8 mouse cellular contexts compared by ENCODE assay signal in the genomic region with DNA sequence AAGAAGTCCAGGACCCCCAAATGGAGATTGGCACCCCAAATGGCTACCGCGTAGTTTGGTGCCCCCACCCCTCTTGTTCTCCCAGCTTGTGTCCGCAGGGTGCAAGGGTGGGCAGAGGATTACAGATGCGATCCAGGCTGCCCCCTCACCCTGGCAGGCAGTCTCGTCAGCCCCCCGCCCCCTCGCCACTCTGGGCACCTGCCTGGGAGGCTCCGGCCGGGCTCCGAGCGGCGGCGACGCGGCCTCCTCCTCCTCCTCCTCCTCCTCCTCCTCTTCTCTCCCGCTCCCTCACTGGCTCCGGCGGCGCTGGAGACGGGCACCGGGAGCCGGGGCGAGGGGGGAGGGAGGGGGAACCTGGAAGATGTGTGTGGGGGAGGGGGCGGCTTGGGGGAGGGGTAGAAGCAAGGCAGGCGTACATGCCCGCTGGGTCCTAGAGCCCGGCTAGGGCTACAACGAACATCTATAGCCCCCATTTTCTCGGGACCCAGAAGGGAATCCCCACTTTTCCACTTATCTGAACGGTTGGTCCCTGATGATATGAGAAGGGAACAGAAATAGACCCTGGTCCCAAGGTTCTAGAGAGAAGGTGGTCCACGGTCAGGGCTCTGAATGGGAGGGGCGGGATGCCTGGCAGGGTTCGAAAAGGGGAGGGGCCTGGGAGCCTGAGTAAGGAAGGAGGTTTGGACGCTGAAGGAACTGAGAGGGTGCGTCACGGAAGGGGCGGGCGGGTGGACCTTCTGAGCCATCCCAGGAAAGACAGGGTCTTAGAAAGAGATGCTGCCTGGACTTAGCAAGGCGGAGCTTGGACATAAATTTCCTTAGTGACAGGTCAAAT. TPM values are rescaled to one million over a fixed set of nuclear protein-coding genes. Genes with fewer than 3 reads are reported as not detected.
DNase-seq lines count a peak whose midpoint lies in the region; ATAC-seq and TF ChIP-seq lines count a peak whose summit lies in the region.

No protein-coding gene starts in this region.

- peaks cover 4 to 25% of the 10 kb centered on the region in 2 experiments; a peak in 3 of 4 replicates for H3K4me1 ChIP-seq in ES-E14 (ENCODE audit: control insufficient read depth in 2 of 2, insufficient read depth in 2 of 2, low read length in 2 of 2, poor library complexity in 1 of 2)
- H3K4me1 ChIP-seq in forebrain, embryonic 12.5 days: peaks cover 48% of the 10 kb centered on the region
- peaks cover 42% of the 10 kb centered on the region for H3K4me1 ChIP-seq in heart, embryonic 15.5 days (replicated peaks)
- H3K4me1 ChIP-seq in kidney, postnatal 0 days (replicated peaks; ENCODE audit: insufficient read depth, low read length): peaks cover 13% of the 10 kb centered on the region
- peaks cover 39% of the 10 kb centered on the region for H3K4me1 ChIP-seq in liver, embryonic 12.5 days

- peak; percentile 15 for TF ChIP-seq POLR2A in myocyte (IDR thresholded peaks at IDR 0.05; ENCODE audit: insufficient read length, low read depth)

- peak overlapping the region; percentile 71 to 99 for H3K4me3 ChIP-seq in ES-E14 (ENCODE audit: insufficient read depth in 1 of 2, low read depth in 1 of 2, low read length in 2 of 2, poor library complexity in 1 of 2, severe bottlenecking in 1 of 2)
- peak overlapping the region; percentile 70 for H3K4me3 ChIP-seq in forebrain, embryonic 12.5 days (replicated peaks)
- peak overlapping the region; percentile 62 for H3K4me3 ChIP-seq in heart, embryonic 15.5 days
- peak overlapping the region; percentile 77 for H3K4me3 ChIP-seq in kidney, postnatal 0 days (replicated peaks; ENCODE audit: low read depth, low read length)
- peak overlapping the region; percentile 54 for H3K4me3 ChIP-seq in liver, embryonic 12.5 days
- H3K4me3 ChIP-seq in myocyte: peak overlapping the region; percentile 61

- peak; percentile 84 for ATAC-seq in forebrain, embryonic 12.5 days (ENCODE audit: low FRiP score)
- peak; percentile 86 for ATAC-seq in heart, embryonic 15.5 days (replicated peaks; ENCODE audit: insufficient number of reproducible peaks, insufficient read depth, low FRiP score, low read depth)
- ATAC-seq in kidney, postnatal 0 days (replicated peaks; ENCODE audit: low FRiP score, low read depth): peak; percentile 81
- ATAC-seq in liver, embryonic 12.5 days: peak; percentile 49

- peaks cover 53% of the 10 kb centered on the region for H3K27me3 ChIP-seq in forebrain, embryonic 12.5 days
- peaks cover 52% of the 10 kb centered on the region for H3K27me3 ChIP-seq in heart, embryonic 15.5 days
- H3K27me3 ChIP-seq in kidney, postnatal 0 days (ENCODE audit: insufficient read depth, low read length): peaks cover 11% of the 10 kb centered on the region
- peaks cover 93% of the 10 kb centered on the region for H3K27me3 ChIP-seq in liver, embryonic 12.5 days (replicated peaks)
- no peaks in the 10 kb centered on the region for H3K27me3 ChIP-seq in myocyte (ENCODE audit: control insufficient read depth, insufficient read depth, insufficient read length)

- peak overlapping the region; percentile 62; the same call in 1 of the 2 replicates for H3K27ac ChIP-seq in ES-E14 (ENCODE audit: insufficient read depth, low read depth, low read length, poor library complexity, severe bottlenecking)
- peak overlapping the region; percentile 89 for H3K27ac ChIP-seq in forebrain, embryonic 12.5 days
- H3K27ac ChIP-seq in heart, embryonic 15.5 days: peak overlapping the region; percentile 77
- peak overlapping the region; percentile 54 for H3K27ac ChIP-seq in kidney, postnatal 0 days
- H3K27ac ChIP-seq in liver, embryonic 12.5 days: no peak overlapping the region

- in situ Hi-C loops in ES-E14 (cut with MboI; ENCODE audit: low sequenced_read_pairs in 2 of 2, unreplicated experiment in 2 of 2): no loop called here

- peak overlapping the region; percentile 61 for H3ac ChIP-seq in myocyte (ENCODE audit: control insufficient read depth, insufficient read length)

- H3K79me2 ChIP-seq in myocyte (ENCODE audit: control insufficient read depth, insufficient read depth): no peaks in the 10 kb centered on the region

- peak overlapping the region; percentile 78 for H3K4me2 ChIP-seq in forebrain, embryonic 12.5 days
- peak overlapping the region; percentile 88 for H3K4me2 ChIP-seq in heart, embryonic 15.5 days
- peak overlapping the region; percentile 88 for H3K4me2 ChIP-seq in kidney, postnatal 0 days (ENCODE audit: low read length)
- peak overlapping the region; percentile 69 for H3K4me2 ChIP-seq in liver, embryonic 12.5 days
- peak overlapping the region; percentile 93 for H3K4me2 ChIP-seq in myocyte (ENCODE audit: low read depth)

- WGBS in forebrain, embryonic 12.5 days: 0% methylated on average over 24 of the region's 39 CpGs
- WGBS in heart, embryonic 15.5 days: under 1% methylated on average over 31 of the region's 39 CpGs
- WGBS in kidney, postnatal 0 days: under 1% methylated on average over 35 of the region's 39 CpGs
- 2% methylated on average over 28 of the region's 39 CpGs for WGBS in liver, embryonic 12.5 days (ENCODE audit: insufficient replicate concordance)

- peak overlapping the region; percentile 63 for H3K9ac ChIP-seq in ES-E14 (ENCODE audit: insufficient read depth, low read depth, low read length, poor library complexity, severe bottlenecking)
- peak overlapping the region; percentile 76 for H3K9ac ChIP-seq in forebrain, embryonic 12.5 days
- peak overlapping the region; percentile 60 for H3K9ac ChIP-seq in heart, embryonic 15.5 days
- H3K9ac ChIP-seq in kidney, postnatal 0 days (ENCODE audit: low read depth, low read length): peak overlapping the region; percentile 62
- peak overlapping the region; percentile 42 for H3K9ac ChIP-seq in liver, embryonic 12.5 days

- no peak for TF ChIP-seq CTCF in kidney, postnatal 0 days (IDR thresholded peaks at IDR 0.05; ENCODE audit: low read depth)

- H3K9me3 ChIP-seq in ES-E14 (ENCODE audit: control insufficient read depth, insufficient read depth, low read depth, low read length): no peaks in the 10 kb centered on the region
- no peaks in the 10 kb centered on the region for H3K9me3 ChIP-seq in forebrain, embryonic 12.5 days
- no peaks in the 10 kb centered on the region for H3K9me3 ChIP-seq in heart, embryonic 15.5 days (replicated peaks)
- no peaks in the 10 kb centered on the region for H3K9me3 ChIP-seq in kidney, postnatal 0 days (replicated peaks; ENCODE audit: low read length)
- no peaks in the 10 kb centered on the region for H3K9me3 ChIP-seq in liver, embryonic 12.5 days (replicated peaks)

- peak; percentile 92 for DNase-seq in ES-E14 (ENCODE audit: low read depth, low spot score)
- DNase-seq in c-Kit-positive CD71-negative TER-119-negative erythroid progenitor cells, embryonic 14.5 days (ENCODE audit: low read depth): peak; percentile 70
- peak; percentile 95 for DNase-seq in kidney, postnatal 0 days (ENCODE audit: low spot score)
- DNase-seq in thymus, postnatal 0 days (ENCODE audit: low spot score): peak; percentile 31

- peaks cover 13% of the 10 kb centered on the region for H3K36me3 ChIP-seq in ES-E14 (ENCODE audit: control insufficient read depth, insufficient read depth, low read length, poor library complexity, severe bottlenecking)
- H3K36me3 ChIP-seq in forebrain, embryonic 12.5 days (replicated peaks): peaks cover 15% of the 10 kb centered on the region
- peaks cover 14% of the 10 kb centered on the region for H3K36me3 ChIP-seq in heart, embryonic 15.5 days
- H3K36me3 ChIP-seq in kidney, postnatal 0 days (ENCODE audit: insufficient read depth, low read length): 0 out of 2 replicates have a peak, but pooled peaks cover 13% of the 10 kb centered on the region
- peaks cover 17% of the 10 kb centered on the region for H3K36me3 ChIP-seq in liver, embryonic 12.5 days
- no peaks in the 10 kb centered on the region for H3K36me3 ChIP-seq in myocyte (ENCODE audit: control insufficient read depth, insufficient read depth)

RNA-seq across cellular contexts. Expression of a gene that starts 0.6 kb away (rescaled TPM):
- 0.67 and 1.2 TPM in 2 replicates for total RNA-seq in ES-E14 (2012; rRNA removed)
- 0.57 and 1.2 TPM in 2 replicates for polyA plus RNA-seq in forebrain, embryonic 12.5 days (2016; fragmentation: Nextera tagmentation; extraction: Ambion mirVana)
- polyA plus RNA-seq in heart, embryonic 15.5 days (2015; fragmentation: Nextera tagmentation; extraction: Ambion mirVana): 0.28 and 0.53 TPM in 2 replicates
- polyA plus RNA-seq in kidney, postnatal 0 days (2015; fragmentation: Nextera tagmentation; extraction: Ambion mirVana): 0.70 and 0.71 TPM in 2 replicates
- 0.07 and 0.26 TPM in 2 replicates for polyA plus RNA-seq in liver, embryonic 12.5 days (2016; fragmentation: Nextera tagmentation; extraction: Ambion mirVana)
- polyA plus RNA-seq in myocyte (2012; fragmentation: generic; extraction: Trizol): 0.89 TPM
- 0.17 and 0.20 TPM in 2 replicates for polyA plus RNA-seq in thymus, postnatal 0 days (2015; fragmentation: Nextera tagmentation; extraction: Ambion mirVana)

RNA-seq across cellular contexts. Expression of a gene that starts 0.8 kb away (rescaled TPM):
- 5.1 and 6.2 TPM in 2 replicates for total RNA-seq in ES-E14 (2012; rRNA removed)
- 7.9 and 8.3 TPM in 2 replicates for polyA plus RNA-seq in forebrain, embryonic 12.5 days (2016; fragmentation: Nextera tagmentation; extraction: Ambion mirVana)
- polyA plus RNA-seq in heart, embryonic 15.5 days (2015; fragmentation: Nextera tagmentation; extraction: Ambion mirVana): 1.2 and 1.5 TPM in 2 replicates
- polyA plus RNA-seq in kidney, postnatal 0 days (2015; fragmentation: Nextera tagmentation; extraction: Ambion mirVana): 1.6 and 2.3 TPM in 2 replicates
- polyA plus RNA-seq in liver, embryonic 12.5 days (2016; fragmentation: Nextera tagmentation; extraction: Ambion mirVana): 0.72 TPM in 2 replicates
- 4.1 TPM for polyA plus RNA-seq in myocyte (2012; fragmentation: generic; extraction: Trizol)
- polyA plus RNA-seq in thymus, postnatal 0 days (2015; fragmentation: Nextera tagmentation; extraction: Ambion mirVana): 0.23 and 1.4 TPM in 2 replicates

RNA-seq across cellular contexts. Expression of a gene that starts 11.1 kb away (rescaled TPM):
- total RNA-seq in ES-E14 (2012; rRNA removed): 209 and 211 TPM in 2 replicates
- polyA plus RNA-seq in forebrain, embryonic 12.5 days (2016; fragmentation: Nextera tagmentation; extraction: Ambion mirVana): 283 and 293 TPM in 2 replicates
- 204 and 207 TPM in 2 replicates for polyA plus RNA-seq in heart, embryonic 15.5 days (2015; fragmentation: Nextera tagmentation; extraction: Ambion mirVana)
- polyA plus RNA-seq in kidney, postnatal 0 days (2015; fragmentation: Nextera tagmentation; extraction: Ambion mirVana): 296 and 298 TPM in 2 replicates
- 170 and 180 TPM in 2 replicates for polyA plus RNA-seq in liver, embryonic 12.5 days (2016; fragmentation: Nextera tagmentation; extraction: Ambion mirVana)
- 404 TPM for polyA plus RNA-seq in myocyte (2012; fragmentation: generic; extraction: Trizol)
- 358 and 374 TPM in 2 replicates for polyA plus RNA-seq in thymus, postnatal 0 days (2015; fragmentation: Nextera tagmentation; extraction: Ambion mirVana)

RNA-seq across cellular contexts. Expression of a gene that starts 13.4 kb away (rescaled TPM):
- total RNA-seq in ES-E14 (2012; rRNA removed): 20.8 and 42.5 TPM in 2 replicates
- 16.4 and 17.7 TPM in 2 replicates for polyA plus RNA-seq in forebrain, embryonic 12.5 days (2016; fragmentation: Nextera tagmentation; extraction: Ambion mirVana)
- 15.6 and 19.9 TPM in 2 replicates for polyA plus RNA-seq in heart, embryonic 15.5 days (2015; fragmentation: Nextera tagmentation; extraction: Ambion mirVana)
- 27.3 and 30.0 TPM in 2 replicates for polyA plus RNA-seq in kidney, postnatal 0 days (2015; fragmentation: Nextera tagmentation; extraction: Ambion mirVana)
- polyA plus RNA-seq in liver, embryonic 12.5 days (2016; fragmentation: Nextera tagmentation; extraction: Ambion mirVana): 12.4 and 12.5 TPM in 2 replicates
- 11.6 TPM for polyA plus RNA-seq in myocyte (2012; fragmentation: generic; extraction: Trizol)
- 49.7 and 54.4 TPM in 2 replicates for polyA plus RNA-seq in thymus, postnatal 0 days (2015; fragmentation: Nextera tagmentation; extraction: Ambion mirVana)

RNA-seq across cellular contexts. Expression of a gene that starts 34.8 kb away (rescaled TPM):
- 5.6 and 5.9 TPM in 2 replicates for total RNA-seq in ES-E14 (2012; rRNA removed)
- 0.34 and 0.58 TPM in 2 replicates for polyA plus RNA-seq in forebrain, embryonic 12.5 days (2016; fragmentation: Nextera tagmentation; extraction: Ambion mirVana)
- 0.39 and 0.90 TPM in 2 replicates for polyA plus RNA-seq in heart, embryonic 15.5 days (2015; fragmentation: Nextera tagmentation; extraction: Ambion mirVana)
- polyA plus RNA-seq in kidney, postnatal 0 days (2015; fragmentation: Nextera tagmentation; extraction: Ambion mirVana): 0.49 and 1.2 TPM in 2 replicates
- 0.38 and 0.79 TPM in 2 replicates for polyA plus RNA-seq in liver, embryonic 12.5 days (2016; fragmentation: Nextera tagmentation; extraction: Ambion mirVana)
- polyA plus RNA-seq in myocyte (2012; fragmentation: generic; extraction: Trizol): 0.01 TPM
- 2.2 and 3.4 TPM in 2 replicates for polyA plus RNA-seq in thymus, postnatal 0 days (2015; fragmentation: Nextera tagmentation; extraction: Ambion mirVana)

Comparison
In these comparisons a context has a peak if more than half of its experiments do, and no peak if none do; other contexts are left out.
1. DNase-seq: peak in every context shown above with its lines; median percentile 95 in kidney, postnatal 0 days; 92 in ES-E14; 70 in c-Kit-positive CD71-negative TER-119-negative erythroid progenitor cells, embryonic 14.5 days; 31 in thymus, postnatal 0 days.